Mouse (Mus musculus): ENCODE data around the gene Gp1ba.

GRCm38 (mm10) chr11:70647716-70648420 lies 8.9 kb downstream of the Gp1ba start:
- no peak for TF ChIP-seq POLR2A (IDR thresholded peaks at IDR 0.05; ENCODE audit: insufficient read depth, low read depth, low read length)
- TF ChIP-seq CTCF (IDR thresholded peaks at IDR 0.05; ENCODE audit: insufficient read depth, low read depth, low read length) = no peak
